Mouse (Mus musculus): ENCODE results near the gene Gpr31b. TPM values are rescaled to one million over a fixed set of nuclear protein-coding genes. Genes with fewer than 3 reads are reported as not detected.
"Not testable (repeated sequence)": the region's sequence is repeated elsewhere in the genome, so short reads cannot be mapped to it uniquely, and the experiment has no call there.

Gpr31b gene
- polyA plus RNA-seq (2015; fragmentation: Nextera tagmentation; extraction: Ambion mirVana), result not detected in 2 replicates

DNA sequence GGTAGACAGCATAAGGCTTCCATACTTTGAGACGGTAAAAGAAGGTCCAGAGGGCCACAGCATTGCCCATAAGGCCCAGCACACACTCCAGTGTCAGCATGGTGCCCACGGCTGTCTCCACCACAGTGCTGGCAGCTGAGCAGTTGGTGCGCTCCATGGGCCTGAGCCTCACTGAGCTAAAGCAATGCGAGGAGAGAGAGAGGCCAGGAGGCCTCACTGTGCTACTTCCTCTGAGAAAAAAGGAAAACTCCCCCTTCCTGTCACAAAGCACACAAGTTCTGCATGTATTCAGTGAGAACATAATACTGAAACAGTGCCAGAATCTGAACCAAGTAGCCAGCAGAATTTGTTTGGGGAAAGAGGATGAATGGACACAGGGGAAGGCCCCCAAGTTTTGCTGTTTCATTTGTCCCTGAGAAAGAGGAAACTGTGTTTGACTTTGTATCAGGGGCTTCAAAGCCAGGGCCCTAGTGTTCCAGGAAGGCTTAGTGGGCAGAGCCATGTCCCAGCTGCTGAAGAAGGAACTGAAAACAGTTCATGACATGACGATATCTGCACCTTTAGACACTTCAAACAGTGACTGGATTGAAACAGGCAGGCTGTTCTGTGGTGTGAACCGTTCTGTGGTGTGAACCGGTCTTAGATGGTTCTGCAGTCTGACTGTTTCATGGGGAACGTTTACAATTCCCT is at the start of gene Gpr31b:
TSS of gene Gpr31b (minus strand) at position 173 of the 690 bp plus-strand sequence.
- not testable (repeated sequence) for H3K4me1 ChIP-seq (ENCODE audit: insufficient read depth, low read length); H3K9me3 ChIP-seq (ENCODE audit: low read length); H3K9ac ChIP-seq (replicated peaks; ENCODE audit: low read length); H3K36me3 ChIP-seq (ENCODE audit: insufficient read depth, low read length); H3K27ac ChIP-seq (ENCODE audit: low read length); H3K4me3 ChIP-seq (ENCODE audit: low read length); H3K27me3 ChIP-seq (ENCODE audit: insufficient read depth, low read length); ATAC-seq (ENCODE audit: low FRiP score, low TSS enrichment); H3K4me2 ChIP-seq (replicated peaks; ENCODE audit: low read depth, low read length)
- WGBS, result 86% methylated on average over 1 of the region's 8 CpGs

DNA sequence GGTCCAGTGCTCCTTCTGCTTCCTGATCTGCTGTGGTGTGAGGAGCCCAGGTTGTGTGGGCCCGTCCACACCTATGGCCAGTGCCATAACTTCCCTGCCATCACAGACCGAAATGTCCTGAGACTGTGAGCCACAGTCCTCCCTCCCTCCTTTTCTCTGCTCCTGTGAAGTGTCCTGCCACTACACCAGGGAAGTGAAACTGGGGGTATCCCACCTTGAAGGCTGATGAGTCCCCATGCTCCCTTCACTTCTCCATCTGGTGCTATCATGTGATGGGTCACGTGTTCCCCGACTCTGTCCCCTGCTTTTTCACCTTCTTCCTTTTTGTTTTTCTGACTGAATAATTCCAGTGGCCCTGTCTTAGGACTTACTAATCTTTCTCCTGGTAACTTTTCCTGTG is 40.9 kb upstream of the Gpr31b start:
- not testable (repeated sequence) for H3K9ac ChIP-seq (replicated peaks; ENCODE audit: low read length); H3K9me3 ChIP-seq (ENCODE audit: low read length); H3K27ac ChIP-seq (ENCODE audit: low read length); H3K27me3 ChIP-seq (ENCODE audit: insufficient read depth, low read length); H3K4me2 ChIP-seq (replicated peaks; ENCODE audit: low read depth, low read length); H3K4me1 ChIP-seq (ENCODE audit: insufficient read depth, low read length); H3K36me3 ChIP-seq (ENCODE audit: insufficient read depth, low read length); H3K4me3 ChIP-seq (ENCODE audit: low read length)
- 94% methylated on average over 2 of the region's 4 CpGs for WGBS
- 0 out of 2 replicates have a peak, but pooled peaks have one; percentile 31 for ATAC-seq (ENCODE audit: low FRiP score, low TSS enrichment)

DNA sequence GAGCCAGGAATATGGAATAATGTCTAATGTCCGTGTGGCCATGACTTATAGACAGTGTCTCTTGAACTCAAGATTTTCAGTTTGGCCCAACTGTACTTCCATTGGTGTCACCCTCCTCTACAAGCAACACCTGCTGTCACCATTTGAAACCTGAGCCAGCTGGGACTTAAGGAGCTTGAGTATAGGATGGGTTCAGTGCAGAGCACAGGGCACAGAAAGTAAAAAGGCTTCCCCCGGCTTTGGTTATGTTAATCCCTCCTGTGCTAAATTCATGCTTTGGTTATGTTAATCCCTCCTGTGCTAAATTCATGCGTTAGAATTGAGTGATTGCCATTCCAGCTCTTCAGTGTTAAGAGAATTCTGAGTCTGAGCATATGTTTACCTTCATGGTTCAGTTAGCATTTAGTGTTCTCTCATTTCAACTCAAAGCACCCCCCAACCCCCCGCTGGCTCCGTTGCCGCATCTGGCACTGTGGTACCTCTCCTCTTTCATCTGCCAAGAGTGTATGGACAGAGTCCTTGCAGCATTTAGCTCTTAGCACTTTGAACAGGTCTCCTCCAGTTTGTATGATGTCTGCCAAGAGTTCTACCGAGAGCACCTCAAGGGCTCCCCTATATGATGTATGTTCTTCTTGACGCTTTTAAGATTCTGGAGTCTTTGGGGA is 40.1 kb upstream of the Gpr31b start:
- H3K27ac ChIP-seq (ENCODE audit: low read length); H3K9ac ChIP-seq (replicated peaks; ENCODE audit: low read length); H3K4me2 ChIP-seq (replicated peaks; ENCODE audit: low read depth, low read length); H3K36me3 ChIP-seq (ENCODE audit: insufficient read depth, low read length); H3K4me1 ChIP-seq (ENCODE audit: insufficient read depth, low read length); ATAC-seq (ENCODE audit: low FRiP score, low TSS enrichment); H3K9me3 ChIP-seq (ENCODE audit: low read length); H3K27me3 ChIP-seq (ENCODE audit: insufficient read depth, low read length); H3K4me3 ChIP-seq (ENCODE audit: low read length): not testable (repeated sequence)
- WGBS, result 63% methylated on average over 5 of the region's 8 CpGs

- H3K4me1 ChIP-seq (ENCODE audit: insufficient read depth, low read length); H3K9me3 ChIP-seq (ENCODE audit: low read length); H3K4me3 ChIP-seq (ENCODE audit: low read length); H3K27ac ChIP-seq (ENCODE audit: low read length); H3K27me3 ChIP-seq (ENCODE audit: insufficient read depth, low read length); H3K4me2 ChIP-seq (replicated peaks; ENCODE audit: low read depth, low read length); ATAC-seq (ENCODE audit: low FRiP score, low TSS enrichment); H3K9ac ChIP-seq (replicated peaks; ENCODE audit: low read length); H3K36me3 ChIP-seq (ENCODE audit: insufficient read depth, low read length): not testable (repeated sequence)
- WGBS, result no CpG with 5 or more reads among the region's 1 CpGs
Measured at GRCm38 (mm10) chr17:13091510-13091909, 39.4 kb upstream of the Gpr31b start.

DNA sequence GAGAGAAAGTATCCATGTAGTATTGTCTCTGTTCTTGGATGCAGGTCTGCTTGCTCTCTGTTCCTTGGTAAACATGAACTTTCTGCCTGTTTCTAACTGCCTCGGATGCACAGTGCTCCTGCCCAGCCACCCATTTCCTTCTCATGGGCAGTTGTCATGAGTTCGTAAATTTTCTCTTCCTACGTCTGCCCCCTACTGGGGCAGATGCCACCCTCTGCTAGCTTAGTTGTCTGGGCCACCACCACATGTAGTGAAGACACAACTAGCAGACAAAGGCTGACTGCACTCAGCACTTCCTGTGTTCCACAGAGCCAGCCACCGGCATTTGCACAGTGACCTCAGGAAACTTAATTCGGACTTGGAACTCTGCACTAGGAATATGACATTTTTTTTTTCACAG is 17.1 kb upstream of the Gpr31b start:
- H3K27me3 ChIP-seq (ENCODE audit: insufficient read depth, low read length); H3K4me3 ChIP-seq (ENCODE audit: low read length); H3K9me3 ChIP-seq (ENCODE audit: low read length); ATAC-seq (ENCODE audit: low FRiP score, low TSS enrichment); H3K4me1 ChIP-seq (ENCODE audit: insufficient read depth, low read length); H3K9ac ChIP-seq (replicated peaks; ENCODE audit: low read length); H3K4me2 ChIP-seq (replicated peaks; ENCODE audit: low read depth, low read length); H3K27ac ChIP-seq (ENCODE audit: low read length); H3K36me3 ChIP-seq (ENCODE audit: insufficient read depth, low read length): not testable (repeated sequence)
- WGBS, result 44% methylated on average over 2 of the region's 5 CpGs

- H3K4me3 ChIP-seq (ENCODE audit: low read length); H3K27ac ChIP-seq (ENCODE audit: low read length); H3K4me1 ChIP-seq (ENCODE audit: insufficient read depth, low read length); H3K36me3 ChIP-seq (ENCODE audit: insufficient read depth, low read length); H3K9ac ChIP-seq (replicated peaks; ENCODE audit: low read length); H3K27me3 ChIP-seq (ENCODE audit: insufficient read depth, low read length); H3K4me2 ChIP-seq (replicated peaks; ENCODE audit: low read depth, low read length); H3K9me3 ChIP-seq (ENCODE audit: low read length): not testable (repeated sequence)
- peak; percentile 46 for ATAC-seq (ENCODE audit: low FRiP score, low TSS enrichment)
- WGBS, result no CpG with 5 or more reads among the region's 4 CpGs
Measured at GRCm38 (mm10) chr17:13067864-13068385, 15.8 kb upstream of the Gpr31b start.

DNA sequence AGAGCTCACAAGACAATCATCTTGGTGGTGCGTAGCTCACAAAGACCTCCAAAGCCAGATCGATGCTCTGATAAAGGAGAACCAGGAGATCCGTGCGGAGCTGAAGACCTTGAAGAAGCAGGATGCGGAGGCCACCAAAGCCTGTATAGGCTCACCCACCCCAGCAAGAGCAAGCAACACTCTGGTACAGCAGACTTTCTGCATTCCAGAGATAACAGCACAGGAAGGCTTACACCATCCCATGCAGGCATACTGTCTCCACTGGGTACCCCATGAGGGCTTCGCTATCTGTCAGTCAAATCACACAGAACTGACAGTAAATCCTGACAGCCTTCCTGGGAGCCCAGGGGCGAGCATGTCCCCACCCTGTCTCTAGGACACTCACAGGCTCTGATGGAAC is 10.8 kb upstream of the Gpr31b start:
- not testable (repeated sequence) for H3K4me3 ChIP-seq (ENCODE audit: low read length); H3K4me1 ChIP-seq (ENCODE audit: insufficient read depth, low read length); H3K27me3 ChIP-seq (ENCODE audit: insufficient read depth, low read length); H3K9me3 ChIP-seq (ENCODE audit: low read length); H3K4me2 ChIP-seq (replicated peaks; ENCODE audit: low read depth, low read length); ATAC-seq (ENCODE audit: low FRiP score, low TSS enrichment); H3K27ac ChIP-seq (ENCODE audit: low read length); H3K36me3 ChIP-seq (ENCODE audit: insufficient read depth, low read length); H3K9ac ChIP-seq (replicated peaks; ENCODE audit: low read length)
- WGBS, result 94% methylated on average over 2 of the region's 7 CpGs

GRCm38 (mm10) chr17:13060804-13061203 is 8.7 kb upstream of the Gpr31b start, which contains the start of gene Tcp10b:
Tcp10b (plus strand) TSS chr17:13061104.
- WGBS, result 95% methylated on average over 4 of the region's 4 CpGs
- H3K4me2 ChIP-seq (replicated peaks; ENCODE audit: low read depth, low read length); H3K4me1 ChIP-seq (ENCODE audit: insufficient read depth, low read length); H3K9me3 ChIP-seq (ENCODE audit: low read length); ATAC-seq (ENCODE audit: low FRiP score, low TSS enrichment); H3K27ac ChIP-seq (ENCODE audit: low read length); H3K36me3 ChIP-seq (ENCODE audit: insufficient read depth, low read length); H3K27me3 ChIP-seq (ENCODE audit: insufficient read depth, low read length); H3K4me3 ChIP-seq (ENCODE audit: low read length); H3K9ac ChIP-seq (replicated peaks; ENCODE audit: low read length): not testable (repeated sequence)

DNA sequence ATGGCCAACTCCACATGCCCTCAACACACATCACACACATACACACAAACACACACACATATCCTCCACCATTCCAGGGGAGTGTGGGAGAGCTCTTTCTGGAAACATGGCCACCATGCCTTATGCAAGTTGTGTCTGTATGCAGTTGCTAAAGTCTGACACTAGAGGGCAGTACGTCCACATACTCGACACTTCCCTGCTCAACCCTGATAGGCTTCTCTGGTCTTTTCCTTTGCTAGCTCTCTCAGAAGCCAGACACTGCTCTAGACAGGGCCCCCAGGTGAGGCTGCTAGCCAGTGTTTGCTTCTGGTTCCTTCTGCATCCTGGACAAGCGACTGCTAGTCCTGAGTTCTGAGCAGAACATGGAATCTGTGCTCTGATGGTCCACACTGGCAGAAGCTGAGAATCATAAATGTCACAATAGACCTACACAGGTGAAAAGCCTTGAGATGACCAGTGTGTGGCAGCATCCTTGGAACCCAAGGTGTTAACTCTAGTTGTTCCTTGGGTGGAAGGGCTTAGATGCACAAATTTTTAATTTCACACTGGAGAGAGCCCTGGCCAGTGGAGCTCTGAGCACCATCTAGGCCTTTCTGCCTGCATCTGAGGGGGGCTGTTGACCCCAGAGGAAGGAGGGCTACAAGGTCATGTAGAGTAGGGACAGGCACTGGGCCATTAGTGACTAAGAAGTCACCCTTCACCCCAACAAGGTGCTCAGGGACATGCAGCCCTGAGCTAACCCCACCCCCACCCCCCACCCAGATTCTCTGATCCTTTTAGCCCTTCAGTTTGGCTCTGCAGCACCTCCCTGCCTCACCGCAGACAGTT is 8.0 kb downstream of the Gpr31b start:
- not testable (repeated sequence) for H3K27me3 ChIP-seq (ENCODE audit: insufficient read depth, low read length); H3K36me3 ChIP-seq (ENCODE audit: insufficient read depth, low read length); H3K4me2 ChIP-seq (replicated peaks; ENCODE audit: low read depth, low read length); H3K9ac ChIP-seq (replicated peaks; ENCODE audit: low read length); H3K4me3 ChIP-seq (ENCODE audit: low read length); H3K9me3 ChIP-seq (ENCODE audit: low read length); H3K27ac ChIP-seq (ENCODE audit: low read length); H3K4me1 ChIP-seq (ENCODE audit: insufficient read depth, low read length)
- 9% methylated on average over 3 of the region's 4 CpGs for WGBS
- ATAC-seq (ENCODE audit: low FRiP score, low TSS enrichment), result peak; percentile 74

Measured in kidney, embryonic 16.5 days (tissue).